Mouse (Mus musculus) myocyte (in vitro differentiated cells): Measurements from ENCODE around the gene Rbm24.

ENCODE experiments used
- CEBPB ChIP-seq: IDR thresholded peaks from 2 replicates; pipeline ENCODE4 v1.6.1; 2011; ENCODE audit warnings: mild to moderate bottlenecking, moderate library complexity; ENCODE audit not compliant: poor library complexity, insufficient read depth, severe bottlenecking
- E2F4 ChIP-seq: IDR thresholded peaks from one replicate; pipeline ENCODE4 v1.6.1; 2011; ENCODE audit warnings: mild to moderate bottlenecking, control low read depth, moderate library complexity; ENCODE audit not compliant: insufficient read depth
- POLR2A ChIP-seq: IDR thresholded peaks from one replicate; pipeline ENCODE4 v1.6.1; 2011; ENCODE audit warnings: low read depth, mild to moderate bottlenecking, control low read depth, moderate library complexity; ENCODE audit not compliant: insufficient read length
- REST ChIP-seq: IDR thresholded peaks from one replicate; pipeline ENCODE4 v1.6.1; 2011; ENCODE audit warnings: mild to moderate bottlenecking, control low read depth, moderate library complexity; ENCODE audit not compliant: insufficient read depth, insufficient read length
- TCF12 ChIP-seq: IDR thresholded peaks from one replicate; pipeline ENCODE4 v1.6.1; 2011; ENCODE audit warnings: mild to moderate bottlenecking, control low read depth; ENCODE audit not compliant: poor library complexity, insufficient read depth, severe bottlenecking
- USF1 ChIP-seq: IDR thresholded peaks from one replicate; pipeline ENCODE4 v1.6.1; 2011; ENCODE audit warnings: low read depth, mild to moderate bottlenecking, control low read depth, moderate library complexity

DNA sequence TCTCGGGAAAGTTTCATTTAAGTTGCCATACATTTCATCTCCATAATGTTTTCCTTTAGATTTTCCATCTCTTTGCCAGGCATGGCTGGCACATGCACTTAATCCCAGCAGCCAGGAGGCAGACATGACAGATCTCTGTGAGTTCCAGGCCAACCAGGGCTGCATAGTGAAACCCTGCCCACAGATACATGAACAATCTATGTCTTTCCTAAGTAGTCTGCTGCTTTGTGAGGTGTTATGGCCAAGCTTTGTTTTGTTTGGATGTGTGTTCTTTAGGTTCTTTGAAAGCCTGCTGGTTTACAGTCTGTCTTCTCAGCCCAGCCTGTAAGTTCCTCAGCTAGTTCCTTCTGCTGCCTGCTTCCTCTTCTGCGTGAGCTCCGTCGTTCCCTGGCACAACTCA lies 25.3 kb upstream of the Rbm24 start:
- TF ChIP-seq POLR2A (no peak), TCF12 (no peak), E2F4 (no peak), REST (no peak), USF1 (no peak), CEBPB (no peak)
